Mouse (Mus musculus) stomach, embryonic 15.5 days (tissue): ENCODE data around the gene Tomm6. TPM values are rescaled to one million over a fixed set of nuclear protein-coding genes. Genes with fewer than 3 reads are reported as not detected.
"Not testable (repeated sequence)": the region's sequence is repeated elsewhere in the genome, so short reads cannot be mapped to it uniquely, and the experiment has no call there.

Experiments
- ATAC-seq: fragments of 200-750 bp; cut with Nextera tagmentation; 2 replicates; pipeline ENCODE4 v1.8.0; 2017; ENCODE audit warnings: low read depth, moderate number of reproducible peaks, moderate TSS enrichment; ENCODE audit not compliant: insufficient read depth, low FRiP score
- H3K27ac ChIP-seq: fragments of 300-500 bp; sonication (generic); 2 replicates; pipeline ENCODE4 v1.5.1; 2015; ENCODE audit warnings: mild to moderate bottlenecking, inconsistent platforms
- H3K27me3 ChIP-seq: fragments of 300-500 bp; sonication (generic); replicated peaks from 2 replicates; pipeline ENCODE4 v1.6.1; 2015; ENCODE audit warnings: inconsistent platforms
- H3K36me3 ChIP-seq: fragments of 300-500 bp; sonication (generic); 2 replicates; pipeline ENCODE4 v1.6.1; 2015; ENCODE audit warnings: inconsistent platforms
- H3K4me1 ChIP-seq: fragments of 300-500 bp; sonication (generic); 2 replicates; pipeline ENCODE4 v1.6.1; 2015; ENCODE audit warnings: inconsistent platforms
- H3K4me2 ChIP-seq: fragments of 300-500 bp; sonication (generic); 2 replicates; pipeline ENCODE4 v1.6.1; 2015; ENCODE audit warnings: mild to moderate bottlenecking, inconsistent platforms
- H3K4me3 ChIP-seq: fragments of 300-500 bp; sonication (generic); replicated peaks from 2 replicates; pipeline ENCODE4 v1.5.1; 2015; ENCODE audit warnings: inconsistent platforms
- H3K9ac ChIP-seq: fragments of 300-500 bp; sonication (generic); 2 replicates; pipeline ENCODE4 v1.6.1; 2015; ENCODE audit warnings: inconsistent platforms
- H3K9me3 ChIP-seq: fragments of 300-500 bp; sonication (generic); 2 replicates; pipeline ENCODE4 v1.6.1; 2016; ENCODE audit warnings: inconsistent platforms
- WGBS: fragments of 180-500 bp; shearing (Covaris S2); methylation state at CpG from one replicate; pipeline ENCODE4 v1.1.7; 2015; 5-methylcytosine and 5-hydroxymethylcytosine counted together
- polyA plus RNA-seq: library from polyadenylated mRNA; unstranded; fragments of >200 nt; fragmentation: Nextera tagmentation; extraction: Ambion mirVana; gene quantifications from 2 replicates; pipeline ENCODE4 v1.2.1, GENCODE M21; 2015

Tomm6 gene
- polyA plus RNA-seq, 1 experiment from 2014 or later: 404 TPM

GRCm38 (mm10) chr17:47671988-47672310 lies 16.2 kb downstream of the Tomm6 start:
- no peak overlapping the region for H3K9ac ChIP-seq
- ATAC-seq: 0 out of 2 replicates have a peak, but pooled peaks have one; percentile 27
- peaks cover 8% of the 10 kb centered on the region for H3K4me1 ChIP-seq
- peak overlapping the region; percentile 89 for H3K4me2 ChIP-seq
- H3K27me3 ChIP-seq: no peaks in the 10 kb centered on the region
- no peaks in the 10 kb centered on the region for H3K9me3 ChIP-seq
- H3K36me3 ChIP-seq: no peaks in the 10 kb centered on the region
- no peak overlapping the region for H3K27ac ChIP-seq
- H3K4me3 ChIP-seq: peak overlapping the region; percentile 44
- WGBS: 29% methylated on average over 14 of the region's 14 CpGs

- Histone ChIP-seq H3K9me3 (no peaks in the 10 kb centered on the region), H3K4me3 (no peak overlapping the region), H3K9ac (no peak overlapping the region), H3K27ac (no peak overlapping the region), H3K4me2 (no peak overlapping the region), H3K27me3 (no peaks in the 10 kb centered on the region), H3K4me1 (peaks cover 8% of the 10 kb centered on the region), H3K36me3 (no peaks in the 10 kb centered on the region)
- ATAC-seq: no peak
- 58% methylated on average over 4 of the region's 4 CpGs for WGBS
Measured at GRCm38 (mm10) chr17:47669166-47669565, 19.0 kb downstream of the Tomm6 start.

DNA sequence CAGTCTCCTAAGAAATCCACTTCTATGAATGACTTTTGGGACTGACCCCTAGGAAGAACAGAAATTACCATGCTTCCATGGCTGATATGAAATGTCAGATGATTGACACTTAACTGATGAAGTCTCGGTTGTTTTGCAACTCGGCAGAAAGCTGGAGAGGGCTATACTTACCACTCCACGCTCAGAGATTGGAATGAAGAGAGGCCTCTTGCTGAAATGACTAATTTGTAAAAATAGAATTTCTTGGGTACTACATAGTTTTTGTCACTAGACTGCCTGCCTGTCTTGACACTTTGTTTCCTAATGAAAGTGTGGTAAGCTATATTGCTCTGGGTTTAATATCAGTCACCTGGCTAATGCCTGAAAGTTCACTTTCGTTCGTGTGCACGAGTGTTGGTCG lies 23.7 kb downstream of the Tomm6 start:
- no peak overlapping the region for H3K27ac ChIP-seq
- no peaks in the 10 kb centered on the region for H3K27me3 ChIP-seq
- no peak overlapping the region for H3K4me3 ChIP-seq
- H3K36me3 ChIP-seq: no peaks in the 10 kb centered on the region
- no peak for ATAC-seq
- WGBS: 83% methylated on average over 7 of the region's 7 CpGs
- no peak overlapping the region for H3K4me2 ChIP-seq
- no peak overlapping the region for H3K9ac ChIP-seq
- H3K4me1 ChIP-seq: no peaks in the 10 kb centered on the region
- no peaks in the 10 kb centered on the region for H3K9me3 ChIP-seq

DNA sequence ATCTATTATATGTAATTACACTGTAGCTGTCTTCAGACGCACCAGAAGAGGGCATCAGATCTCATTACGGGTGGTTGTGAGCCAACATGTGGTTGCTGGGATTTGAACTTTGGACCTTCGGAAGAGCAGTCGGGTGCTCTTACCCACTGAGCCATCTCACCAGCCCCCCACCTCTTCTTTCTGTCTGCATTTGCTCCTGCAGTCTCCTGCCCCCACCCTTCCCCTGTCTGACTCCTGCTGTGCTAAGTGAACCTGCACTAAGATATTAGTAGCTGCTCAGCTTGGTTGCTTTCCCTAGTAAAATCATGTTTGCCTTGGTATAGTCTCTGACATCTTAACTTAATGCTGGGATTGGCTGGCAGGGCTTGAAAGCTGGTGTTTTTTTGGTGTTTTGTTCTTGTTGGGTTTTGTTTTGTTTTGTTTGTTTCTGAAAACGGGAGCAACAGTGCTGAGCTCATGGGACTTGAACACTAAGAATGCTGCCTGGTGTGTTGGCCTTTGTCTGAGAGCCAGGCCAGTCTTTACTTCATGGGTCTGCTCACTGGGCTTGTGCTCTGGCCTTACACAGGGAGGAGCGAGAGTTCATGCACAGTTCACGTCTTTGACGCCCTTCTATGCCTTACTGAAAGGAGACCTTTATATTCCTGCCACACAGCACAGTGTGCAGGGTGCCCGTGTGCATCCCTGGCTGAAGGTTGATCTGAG lies 25.0 kb downstream of the Tomm6 start:
- 0 out of 2 replicates have a peak, but pooled peaks have one; percentile 35 for ATAC-seq

GRCm38 (mm10) chr17:47658741-47659243 lies 29.4 kb downstream of the Tomm6 start:
- H3K27me3 ChIP-seq: no peaks in the 10 kb centered on the region
- no peak for ATAC-seq
- no peak overlapping the region for H3K9ac ChIP-seq
- no peak overlapping the region for H3K4me3 ChIP-seq
- 67% methylated on average over 3 of the region's 3 CpGs for WGBS
- no peaks in the 10 kb centered on the region for H3K4me1 ChIP-seq
- no peaks in the 10 kb centered on the region for H3K9me3 ChIP-seq
- H3K27ac ChIP-seq: no peak overlapping the region
- H3K4me2 ChIP-seq: no peak overlapping the region
- no peaks in the 10 kb centered on the region for H3K36me3 ChIP-seq

More for the DNA sequence above, 25.0 kb downstream of the Tomm6 start:
- Histone ChIP-seq H3K9me3 (no peaks in the 10 kb centered on the region), H3K36me3 (no peaks in the 10 kb centered on the region), H3K27ac (no peak overlapping the region), H3K27me3 (no peaks in the 10 kb centered on the region), H3K4me1 (no peaks in the 10 kb centered on the region), H3K4me3 (no peak overlapping the region), H3K9ac (no peak overlapping the region), H3K4me2 (no peak overlapping the region)
- WGBS: 69% methylated on average over 9 of the region's 9 CpGs

DNA sequence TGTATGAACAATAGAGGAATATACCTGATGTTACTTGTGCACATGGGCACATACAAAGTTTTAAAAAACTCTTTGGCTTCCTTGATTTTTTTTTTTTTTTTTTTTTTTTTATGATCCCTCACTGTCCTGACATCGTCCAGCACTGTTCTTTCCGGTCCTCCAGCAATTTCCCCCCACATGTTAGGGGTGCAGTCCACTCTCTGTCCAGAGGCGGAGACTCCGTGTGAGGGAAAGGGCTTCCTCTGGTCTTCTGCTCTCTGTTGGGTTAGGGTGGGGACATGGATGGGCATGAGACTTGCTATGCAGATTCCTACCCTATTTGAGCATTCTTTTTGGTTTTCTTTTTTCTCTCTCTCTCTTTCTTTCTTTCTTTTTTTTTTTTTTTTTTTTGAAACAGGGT lies 30.3 kb downstream of the Tomm6 start:
- no peaks in the 10 kb centered on the region for H3K9me3 ChIP-seq
- H3K36me3 ChIP-seq: no peaks in the 10 kb centered on the region
- H3K4me1 ChIP-seq: no peaks in the 10 kb centered on the region
- H3K4me2 ChIP-seq: no peak overlapping the region
- no peaks in the 10 kb centered on the region for H3K27me3 ChIP-seq
- no peak overlapping the region for H3K27ac ChIP-seq
- ATAC-seq: no peak
- H3K9ac ChIP-seq: no peak overlapping the region
- no peak overlapping the region for H3K4me3 ChIP-seq
- 69% methylated on average over 4 of the region's 4 CpGs for WGBS

- H3K27ac ChIP-seq: no peak overlapping the region
- H3K4me1 ChIP-seq: no peaks in the 10 kb centered on the region
- H3K9ac ChIP-seq: no peak overlapping the region
- no peak overlapping the region for H3K4me3 ChIP-seq
- 72% methylated on average over 5 of the region's 5 CpGs for WGBS
- no peaks in the 10 kb centered on the region for H3K36me3 ChIP-seq
- no peaks in the 10 kb centered on the region for H3K27me3 ChIP-seq
- H3K9me3 ChIP-seq: no peaks in the 10 kb centered on the region
- no peak for ATAC-seq
- no peak overlapping the region for H3K4me2 ChIP-seq
Measured at GRCm38 (mm10) chr17:47655697-47656096, 32.5 kb downstream of the Tomm6 start.

- not testable (repeated sequence) for ATAC-seq, H3K9ac ChIP-seq, H3K36me3 ChIP-seq, H3K4me2 ChIP-seq, H3K9me3 ChIP-seq, H3K4me3 ChIP-seq, H3K4me1 ChIP-seq, H3K27me3 ChIP-seq, H3K27ac ChIP-seq
- WGBS: 93% methylated on average over 8 of the region's 8 CpGs
Measured at GRCm38 (mm10) chr17:47654346-47654745, 33.8 kb downstream of the Tomm6 start.

- no peaks in the 10 kb centered on the region for H3K36me3 ChIP-seq
- ATAC-seq: no peak
Measured at GRCm38 (mm10) chr17:47651953-47652352, 36.2 kb downstream of the Tomm6 start.

GRCm38 (mm10) chr17:47648966-47649365 lies 39.2 kb downstream of the Tomm6 start:
- H3K4me2 ChIP-seq: no peak overlapping the region
- H3K4me1 ChIP-seq: no peaks in the 10 kb centered on the region
- H3K27me3 ChIP-seq: no peaks in the 10 kb centered on the region
- no peaks in the 10 kb centered on the region for H3K9me3 ChIP-seq
- no peak overlapping the region for H3K9ac ChIP-seq
- no peak overlapping the region for H3K4me3 ChIP-seq
- no peaks in the 10 kb centered on the region for H3K36me3 ChIP-seq
- no peak overlapping the region for H3K27ac ChIP-seq
- ATAC-seq: no peak
- 64% methylated on average over 4 of the region's 4 CpGs for WGBS

More at GRCm38 (mm10) chr17:47651953-47652352, 36.2 kb downstream of the Tomm6 start:
- WGBS: 80% methylated on average over 2 of the region's 2 CpGs
- no peaks in the 10 kb centered on the region for H3K27me3 ChIP-seq
- no peak overlapping the region for H3K27ac ChIP-seq
- no peak overlapping the region for H3K4me2 ChIP-seq
- no peaks in the 10 kb centered on the region for H3K4me1 ChIP-seq
- no peak overlapping the region for H3K9ac ChIP-seq
- H3K9me3 ChIP-seq: no peaks in the 10 kb centered on the region
- H3K4me3 ChIP-seq: no peak overlapping the region

DNA sequence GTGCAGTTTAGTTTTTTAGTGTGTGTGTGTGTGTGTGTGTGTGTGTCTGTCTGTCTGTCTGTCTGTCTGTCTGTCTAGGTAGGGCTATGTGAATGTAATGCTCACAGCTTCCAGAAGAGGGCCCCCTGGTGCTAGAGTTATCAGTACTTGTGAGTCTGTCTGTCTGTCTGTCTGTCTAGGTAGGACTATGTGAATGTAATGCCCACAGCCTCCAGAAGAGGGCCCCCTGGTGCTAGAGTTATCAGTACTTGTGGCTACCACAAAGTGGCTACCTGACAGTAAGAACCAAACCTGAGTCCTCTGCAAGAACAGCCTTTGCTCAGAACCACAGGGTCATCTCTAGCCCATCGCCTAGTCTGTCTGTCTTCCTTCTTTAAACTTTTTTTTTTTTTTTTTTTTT lies 41.5 kb downstream of the Tomm6 start:
- Histone ChIP-seq H3K27me3 (no peaks in the 10 kb centered on the region), H3K4me3 (no peak overlapping the region), H3K9me3 (no peaks in the 10 kb centered on the region), H3K36me3 (no peaks in the 10 kb centered on the region), H3K9ac (no peak overlapping the region), H3K27ac (no peak overlapping the region), H3K4me1 (no peaks in the 10 kb centered on the region), H3K4me2 (no peak overlapping the region)
- 86% methylated on average over 1 of the region's 1 CpGs for WGBS
- no peak for ATAC-seq

DNA sequence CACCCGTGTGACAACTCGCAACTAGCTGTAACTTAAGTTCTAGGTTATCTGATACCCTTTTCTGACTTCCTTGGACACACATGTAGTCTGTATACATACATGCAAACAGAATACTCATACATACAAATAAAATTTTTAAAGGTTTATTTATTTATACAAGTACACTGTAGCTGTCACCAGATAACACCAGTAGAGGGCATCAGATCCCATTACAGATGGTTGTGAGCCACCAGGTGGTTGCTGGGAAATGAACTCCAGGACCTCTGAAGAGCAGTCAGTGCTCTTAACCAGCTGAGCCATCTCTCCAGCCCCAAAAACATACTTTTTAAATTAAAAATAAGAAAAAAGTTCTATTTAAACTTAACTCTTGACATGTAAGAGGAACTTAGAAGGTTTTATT lies 45.2 kb downstream of the Tomm6 start:
- no peak overlapping the region for H3K9ac ChIP-seq
- WGBS: 80% methylated on average over 2 of the region's 2 CpGs
- no peak overlapping the region for H3K4me3 ChIP-seq
- no peaks in the 10 kb centered on the region for H3K4me1 ChIP-seq
- no peak overlapping the region for H3K4me2 ChIP-seq
- H3K27ac ChIP-seq: no peak overlapping the region
- H3K9me3 ChIP-seq: no peaks in the 10 kb centered on the region
- no peaks in the 10 kb centered on the region for H3K27me3 ChIP-seq
- no peak for ATAC-seq
- no peaks in the 10 kb centered on the region for H3K36me3 ChIP-seq
